Mouse (Mus musculus): ENCODE measurements at regions not wholly inside any gene's neighbourhood (a gene's known extent, or its start where the extent isn't known, plus 50 kb on each side); places are given as distances from the start of the nearest gene placed in this dataset.

- TF ChIP-seq RCOR1 (conservative IDR thresholded peaks at IDR 0.05; ENCODE audit: low read depth, low read length) (no peak), ZNF384 (IDR thresholded peaks at IDR 0.05; ENCODE audit: low read depth, low read length) (no peak), ZKSCAN1 (IDR thresholded peaks at IDR 0.05; ENCODE audit: borderline replicate concordance, low read depth, low read length) (no peak), CTCF (conservative IDR thresholded peaks at IDR 0.05 in 1 of 2, IDR thresholded peaks at IDR 0.05 in 1 of 2; ENCODE audit: low read depth in 2 of 2, low read length in 2 of 2) (no peak), EP300 (IDR thresholded peaks at IDR 0.05; ENCODE audit: low read length) (no peak)
Measured at GRCm38 (mm10) chr10:122197703-122198102, 100.5 kb upstream of the Rxylt1 start.
